Mouse (Mus musculus): ENCODE data around the gene Tspan33.

GRCm38 (mm10) chr6:29695290-29695674 lies 1.3 kb downstream of the Tspan33 start:
- TF ChIP-seq CTCF (IDR thresholded peaks at IDR 0.05; ENCODE audit: low read depth, low read length) (no peak), POLR2A (IDR thresholded peaks at IDR 0.05; ENCODE audit: borderline replicate concordance, low read depth, low read length) (no peak)

All from bone marrow macrophage, adult 2 months (primary cell).